Mouse (Mus musculus): Measurements from ENCODE around the gene Gm29582.
"Not testable (repeated sequence)": the region's sequence is repeated elsewhere in the genome, so short reads cannot be mapped to it uniquely, and the experiment has no call there.

DNA sequence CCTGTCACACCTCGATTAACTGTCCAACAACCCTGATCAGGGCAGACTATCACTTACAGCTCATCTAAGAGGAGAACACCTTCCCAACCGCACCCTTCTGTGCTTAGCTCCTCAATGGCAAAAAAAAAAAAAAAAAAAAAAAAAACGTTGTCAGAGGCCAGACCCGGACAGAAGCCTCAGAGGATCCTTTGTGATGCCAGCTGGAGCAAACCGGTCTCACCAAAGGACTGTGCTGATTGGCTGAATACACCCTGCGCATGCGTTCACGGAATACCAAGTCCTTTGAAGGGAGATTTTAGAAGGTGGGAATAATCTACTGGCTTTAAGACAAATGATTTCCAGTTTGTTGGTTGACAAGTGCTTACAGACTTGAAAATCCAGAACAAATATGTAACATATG, at the start of gene Gm29582:
- not testable (repeated sequence) for TF ChIP-seq CTCF (IDR thresholded peaks at IDR 0.05; ENCODE audit: low read depth, low read length); POLR2A (IDR thresholded peaks at IDR 0.05; ENCODE audit: borderline replicate concordance, low read depth, low read length)
